Mouse (Mus musculus): Measurements from ENCODE around the gene Tinf2.

GRCm38 (mm10) chr14:55637795-55638194, 43.8 kb downstream of the Tinf2 start, which contains the start of gene Gm49378:
- TF ChIP-seq CTCF (IDR thresholded peaks at IDR 0.05; ENCODE audit: low read depth, low read length), result no peak
- TF ChIP-seq POLR2A (IDR thresholded peaks at IDR 0.05; ENCODE audit: insufficient read depth, low read length), result no peak
- no peak for TF ChIP-seq EP300 (IDR thresholded peaks at IDR 0.05; ENCODE audit: insufficient read depth, low read depth, low read length)
